Mouse (Mus musculus) embryonic fibroblast, embryonic 13.5 days (primary cell): ENCODE measurements around the gene Sdk2. TPM values are rescaled to one million over a fixed set of nuclear protein-coding genes. Genes with fewer than 3 reads are reported as not detected.

Experiments
- H3K27ac ChIP-seq: 2 replicates; pipeline ENCODE4 v1.5.1; 2012; ENCODE audit warnings: low read length, control low read depth, inconsistent platforms; ENCODE audit not compliant: insufficient read depth
- H3K4me1 ChIP-seq: 2 replicates; pipeline ENCODE4 v1.6.1; 2011; ENCODE audit warnings: low read length; ENCODE audit not compliant: control insufficient read depth, insufficient read depth
- H3K4me3 ChIP-seq: 2 replicates; pipeline ENCODE4 v1.5.1; 2011; ENCODE audit warnings: mild to moderate bottlenecking, control low read depth, low read length; ENCODE audit not compliant: insufficient read depth
- CTCF ChIP-seq: IDR thresholded peaks from 2 replicates; pipeline ENCODE4 v1.5.1; 2011; ENCODE audit warnings: mild to moderate bottlenecking, control low read depth, low read length, moderate library complexity, borderline replicate concordance; ENCODE audit not compliant: insufficient read depth
- POLR2A ChIP-seq: IDR thresholded peaks from 2 replicates; pipeline ENCODE4 v1.6.1; 2011; ENCODE audit warnings: low read depth, mild to moderate bottlenecking, control low read depth, low read length, moderate library complexity
- polyA plus RNA-seq: library from polyadenylated mRNA; stranded (reverse); fragments of >200 nt; gene quantifications from 2 replicates; pipeline ENCODE4 v1.2.4, GENCODE M21; 2011; ENCODE audit warnings: low read depth; ENCODE audit not compliant: missing spikeins, insufficient read length

The Sdk2 gene
- polyA plus RNA-seq, 1 experiment, result 0.83 TPM

DNA sequence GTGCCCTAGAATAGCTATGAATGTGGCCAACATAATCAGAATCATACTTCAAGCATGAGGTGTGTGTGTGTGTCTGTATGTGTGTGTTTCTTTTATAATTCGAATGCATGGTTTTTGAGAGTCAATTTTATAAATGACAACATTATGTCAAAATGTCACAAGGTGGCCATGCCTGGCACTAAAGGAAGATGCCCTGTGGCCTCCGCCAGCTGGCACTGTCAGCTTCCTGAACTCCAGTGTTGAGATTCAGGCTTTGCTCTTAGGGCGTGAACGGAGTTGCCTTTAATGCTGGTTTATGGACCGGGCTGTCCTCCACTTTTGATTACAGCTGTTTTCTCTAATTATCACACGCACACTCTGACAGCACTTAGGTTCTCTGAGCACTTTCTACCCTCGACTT lies 164.9 kb downstream of the Sdk2 start:
- TF ChIP-seq POLR2A (no peak), CTCF (no peak)
- H3K4me1 ChIP-seq, result no peaks in the 10 kb centered on the region
- H3K4me3 ChIP-seq, result no peak overlapping the region
- no peak overlapping the region for H3K27ac ChIP-seq

DNA sequence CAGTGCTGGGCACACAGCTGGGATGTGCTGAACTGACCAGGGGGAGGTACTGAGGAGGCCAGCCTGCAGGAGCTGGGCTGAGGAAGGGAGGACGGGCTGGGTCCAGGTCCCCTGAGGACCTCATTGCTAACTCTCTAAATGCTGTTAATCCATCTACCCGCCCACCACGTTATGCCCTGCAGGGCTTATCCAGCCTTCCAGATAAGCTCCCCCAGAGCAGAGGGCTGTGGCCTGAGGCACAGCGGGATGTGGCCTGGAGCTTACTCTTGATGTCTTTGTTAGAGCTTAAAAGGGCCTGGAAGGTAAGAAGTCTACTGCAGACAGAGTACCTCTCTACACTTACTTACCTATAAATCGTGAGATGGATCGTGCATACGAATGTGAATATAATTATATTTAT lies 168.2 kb downstream of the Sdk2 start:
- H3K4me3 ChIP-seq, result no peak overlapping the region
- TF ChIP-seq CTCF, result no peak
- TF ChIP-seq POLR2A, result no peak
- no peak overlapping the region for H3K27ac ChIP-seq
- no peaks in the 10 kb centered on the region for H3K4me1 ChIP-seq

GRCm38 (mm10) chr11:113896006-113896405 lies 170.8 kb downstream of the Sdk2 start:
- no peak for TF ChIP-seq CTCF
- TF ChIP-seq POLR2A, result no peak
- Histone ChIP-seq H3K4me3 (no peak overlapping the region), H3K27ac (no peak overlapping the region), H3K4me1 (no peaks in the 10 kb centered on the region)

DNA sequence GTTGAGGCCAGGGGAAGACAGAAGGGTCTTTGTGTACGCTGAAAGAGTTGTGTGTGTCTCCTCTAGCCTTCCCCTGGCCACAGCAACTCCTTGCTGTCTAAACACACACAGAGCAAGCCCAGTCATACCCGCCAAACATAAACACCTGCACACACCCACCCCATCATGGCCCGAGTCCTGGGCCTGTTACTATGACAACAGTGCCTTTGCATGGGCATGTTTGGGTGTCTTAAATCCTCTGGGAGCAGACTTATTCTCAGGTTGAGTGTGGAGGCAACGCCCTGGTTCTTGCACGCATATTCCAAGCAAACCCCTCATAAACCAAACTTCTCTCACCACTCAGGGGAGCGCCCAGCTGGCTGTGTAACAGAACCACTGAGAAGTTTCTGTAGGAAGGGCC lies 173.9 kb downstream of the Sdk2 start:
- no peak for TF ChIP-seq CTCF
- no peak for TF ChIP-seq POLR2A
- Histone ChIP-seq H3K4me1 (no peaks in the 10 kb centered on the region), H3K27ac (no peak overlapping the region), H3K4me3 (no peak overlapping the region)

DNA sequence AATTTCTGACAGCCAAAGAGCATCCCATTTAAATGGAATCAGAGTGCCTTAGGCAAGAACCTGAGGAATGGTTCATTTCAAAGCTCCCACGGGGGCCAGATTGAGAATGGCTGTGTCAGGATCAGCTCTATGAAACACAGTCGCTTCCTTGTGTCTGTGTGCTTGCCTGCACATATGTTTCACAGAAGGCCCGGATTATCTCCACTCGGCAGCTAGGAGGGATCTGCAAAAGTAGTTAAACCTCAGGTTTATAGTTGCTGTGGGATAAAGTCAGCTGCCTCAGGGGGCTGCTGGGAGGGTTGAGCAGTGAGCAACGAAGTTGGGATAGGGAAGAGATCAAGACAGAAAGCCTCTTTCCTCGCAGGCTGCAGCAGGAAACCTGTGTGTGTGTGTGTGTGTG lies 174.8 kb downstream of the Sdk2 start:
- Histone ChIP-seq H3K4me3 (no peak overlapping the region), H3K4me1 (no peaks in the 10 kb centered on the region), H3K27ac (no peak overlapping the region)
- TF ChIP-seq CTCF (no peak), POLR2A (no peak)

DNA sequence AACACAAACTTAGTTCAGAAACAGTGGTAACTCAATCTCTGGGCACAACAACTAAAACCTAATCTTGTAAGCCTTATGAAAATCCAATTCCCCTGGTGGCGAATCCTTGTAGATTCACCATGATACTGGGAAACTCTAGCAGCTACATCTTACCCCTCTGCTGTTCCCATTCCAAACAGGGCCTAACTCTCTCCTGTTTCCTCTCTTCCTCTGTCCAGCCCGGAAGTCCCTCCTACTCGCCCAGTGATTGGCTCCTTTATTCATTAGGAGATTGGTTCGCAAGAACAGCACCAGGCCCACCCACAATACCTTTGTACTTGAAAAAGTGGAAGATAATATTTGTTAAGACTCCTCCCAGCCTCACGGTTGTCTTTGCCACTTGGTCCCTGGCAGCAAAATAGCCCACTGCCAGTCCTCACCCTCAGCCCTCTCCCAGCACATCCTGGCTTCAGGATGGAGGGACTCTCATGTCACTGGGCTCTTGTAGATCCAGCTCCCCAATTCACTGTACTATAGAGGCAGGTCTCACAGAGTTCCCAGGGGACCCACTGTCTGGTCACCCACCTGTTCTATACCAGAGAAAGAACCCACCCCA lies 178.6 kb downstream of the Sdk2 start:
- TF ChIP-seq CTCF, result no peak
- TF ChIP-seq POLR2A, result no peak
- no peaks in the 10 kb centered on the region for H3K4me1 ChIP-seq
- H3K27ac ChIP-seq, result no peak overlapping the region
- no peak overlapping the region for H3K4me3 ChIP-seq

GRCm38 (mm10) chr11:113886299-113886698 lies 180.5 kb downstream of the Sdk2 start:
- H3K27ac ChIP-seq, result no peak overlapping the region
- no peak for TF ChIP-seq POLR2A
- no peak for TF ChIP-seq CTCF
- no peaks in the 10 kb centered on the region for H3K4me1 ChIP-seq

DNA sequence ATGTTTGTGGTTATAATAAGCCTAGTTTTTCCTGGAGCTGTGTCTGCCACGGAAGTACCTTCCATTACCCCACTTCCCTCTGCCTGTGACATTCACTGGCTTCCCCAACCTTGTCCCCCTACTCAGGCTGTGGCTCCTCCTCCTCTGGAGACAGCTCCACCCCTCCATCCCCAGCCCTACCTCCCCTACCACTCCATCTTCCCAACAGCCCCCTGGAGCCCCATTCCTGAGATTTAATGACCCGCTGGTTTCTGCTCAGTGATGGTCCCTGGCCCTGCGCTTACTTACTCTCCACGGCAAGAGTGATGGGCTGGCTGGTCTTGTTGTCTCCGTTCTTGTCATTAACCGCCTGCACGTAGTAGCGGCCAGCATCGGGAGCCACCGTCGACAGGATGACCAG lies 181.9 kb downstream of the Sdk2 start:
- H3K4me1 ChIP-seq, result no peaks in the 10 kb centered on the region
- H3K4me3 ChIP-seq, result no peak overlapping the region
- H3K27ac ChIP-seq, result no peak overlapping the region
- TF ChIP-seq CTCF (no peak), POLR2A (no peak)

More at GRCm38 (mm10) chr11:113886299-113886698, 180.5 kb downstream of the Sdk2 start:
- no peak overlapping the region for H3K4me3 ChIP-seq

DNA sequence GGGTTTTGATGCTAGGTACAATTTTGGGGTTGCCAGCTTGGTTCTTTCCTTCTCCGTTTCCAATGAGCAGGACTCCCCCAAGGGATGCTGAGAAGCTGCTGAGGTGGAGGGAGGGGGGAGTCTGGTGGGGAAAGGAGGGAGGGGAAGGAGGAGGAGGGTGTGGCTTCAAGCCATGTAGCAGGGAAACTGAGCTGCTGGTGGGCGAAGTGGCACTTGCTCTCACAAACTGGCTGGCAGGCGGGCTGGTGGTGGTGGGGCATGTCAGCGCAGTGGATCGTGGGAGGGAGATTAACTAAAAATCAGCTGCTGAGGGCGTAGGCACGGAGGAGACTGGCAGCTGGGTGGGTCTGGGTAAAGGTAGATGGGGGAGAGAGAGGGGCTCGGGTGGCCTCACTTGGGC lies 183.8 kb downstream of the Sdk2 start:
- H3K4me3 ChIP-seq, result no peak overlapping the region
- no peaks in the 10 kb centered on the region for H3K4me1 ChIP-seq
- TF ChIP-seq CTCF (no peak), POLR2A (no peak)
- H3K27ac ChIP-seq, result no peak overlapping the region

DNA sequence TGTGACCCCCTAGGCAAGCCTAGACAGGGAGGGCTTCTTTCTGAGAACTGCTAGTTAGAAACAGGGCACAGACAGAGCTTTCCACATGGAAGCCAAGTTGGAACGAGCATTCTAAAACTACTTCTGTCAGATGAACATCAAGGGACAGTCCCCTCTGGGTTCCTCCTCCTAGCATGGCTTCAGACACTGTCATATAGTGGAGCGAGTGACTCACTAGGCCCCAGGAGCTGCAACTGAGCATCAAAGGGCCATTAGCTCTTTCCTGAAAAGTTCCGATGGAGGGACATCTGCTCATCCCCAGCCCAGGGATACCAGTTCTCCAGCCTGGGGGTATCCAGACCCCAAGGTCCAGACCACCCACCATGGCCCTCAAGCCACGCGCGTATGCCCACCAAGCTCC lies 185.0 kb downstream of the Sdk2 start:
- TF ChIP-seq POLR2A (no peak), CTCF (no peak)
- Histone ChIP-seq H3K4me3 (no peak overlapping the region), H3K4me1 (no peaks in the 10 kb centered on the region), H3K27ac (no peak overlapping the region)

DNA sequence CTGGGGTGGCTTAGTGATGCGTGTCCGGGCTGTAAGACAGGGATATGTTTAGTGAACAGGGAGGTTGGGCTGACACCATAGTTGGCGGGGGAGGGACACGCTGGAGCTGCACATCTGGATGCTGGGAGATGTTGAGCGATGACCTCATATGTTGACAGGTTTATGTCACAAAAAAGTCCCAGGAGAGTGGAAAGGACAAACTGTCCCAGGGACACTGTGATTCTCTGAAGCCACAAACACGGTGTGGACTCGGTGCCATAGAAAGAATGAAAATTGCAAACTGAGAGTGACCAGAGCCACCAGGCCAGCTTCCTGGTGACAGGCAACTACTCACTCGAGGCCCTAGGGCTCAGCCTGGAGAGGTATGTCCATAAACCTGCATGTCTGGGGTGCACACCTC lies 199.8 kb downstream of the Sdk2 start:
- no peaks in the 10 kb centered on the region for H3K4me1 ChIP-seq
- no peak overlapping the region for H3K27ac ChIP-seq
- no peak overlapping the region for H3K4me3 ChIP-seq
- no peak for TF ChIP-seq POLR2A
- no peak for TF ChIP-seq CTCF
